Mouse (Mus musculus): Measurements from ENCODE around the gene Strap. TPM values are rescaled to one million over a fixed set of nuclear protein-coding genes. Genes with fewer than 3 reads are reported as not detected.

Strap gene
- polyA plus RNA-seq, 1 experiment from 2014 or later, result 193 TPM

GRCm38 (mm10) chr6:137754056-137754856 is 19.4 kb downstream of the Strap start, which contains the start of gene Dera:
Dera (plus strand) TSS chr6:137754546.
- Histone ChIP-seq H3K4me3 (ENCODE audit: low read depth, low read length) (peak within 1 kb of the TSS; percentile 62), H3K36me3 (ENCODE audit: insufficient read depth) (peaks cover 28% of the 10 kb centered on the region), H3K4me1 (ENCODE audit: insufficient read depth) (no peaks in the 10 kb centered on the region), H3K4me2 (peak within 1 kb of the TSS; percentile 61), H3K9ac (peak within 1 kb of the TSS; percentile 66), H3K27ac (ENCODE audit: low read depth) (peak within 1 kb of the TSS; percentile 56; the same call in 1 of the 2 replicates), H3K9me3 (ENCODE audit: low read depth, low read length) (no peaks in the 10 kb centered on the region), H3K27me3 (ENCODE audit: insufficient read depth, low read length) (no peaks in the 10 kb centered on the region)
- ATAC-seq (ENCODE audit: insufficient read depth), result peak; percentile 90
- 10% methylated on average over 26 of the region's 26 CpGs for WGBS
- no peak for TF ChIP-seq CTCF (IDR thresholded peaks at IDR 0.05; ENCODE audit: low read depth)
- peak; percentile 89 for DNase-seq

- Histone ChIP-seq H3K27ac (ENCODE audit: low read depth) (no peak overlapping the region; the same call in 1 of the 2 replicates), H3K4me3 (ENCODE audit: low read depth, low read length) (peak overlapping the region; percentile 62), H3K9me3 (ENCODE audit: low read depth, low read length) (no peaks in the 10 kb centered on the region), H3K4me1 (ENCODE audit: insufficient read depth) (no peaks in the 10 kb centered on the region), H3K4me2 (peak overlapping the region; percentile 61), H3K36me3 (ENCODE audit: insufficient read depth) (peaks cover 22% of the 10 kb centered on the region), H3K27me3 (ENCODE audit: insufficient read depth, low read length) (no peaks in the 10 kb centered on the region), H3K9ac (peak overlapping the region; percentile 66)
- no peak for TF ChIP-seq CTCF (IDR thresholded peaks at IDR 0.05; ENCODE audit: low read depth)
- ATAC-seq (ENCODE audit: insufficient read depth) (no peak), DNase-seq (no peak)
- 4% methylated on average over 8 of the region's 8 CpGs for WGBS
Measured at GRCm38 (mm10) chr6:137754857-137755232, 20.0 kb downstream of the Strap start.

- Histone ChIP-seq H3K9me3 (ENCODE audit: low read depth, low read length) (no peaks in the 10 kb centered on the region), H3K9ac (no peak overlapping the region), H3K4me3 (ENCODE audit: low read depth, low read length) (no peak overlapping the region), H3K4me2 (no peak overlapping the region), H3K27me3 (ENCODE audit: insufficient read depth, low read length) (no peaks in the 10 kb centered on the region), H3K36me3 (ENCODE audit: insufficient read depth) (peaks cover 12% of the 10 kb centered on the region), H3K27ac (ENCODE audit: low read depth) (no peak overlapping the region), H3K4me1 (ENCODE audit: insufficient read depth) (no peaks in the 10 kb centered on the region)
- 70% methylated on average over 5 of the region's 5 CpGs for WGBS
- peak; percentile 70 for TF ChIP-seq CTCF (IDR thresholded peaks at IDR 0.05; ENCODE audit: low read depth)
- DNase-seq (peak; percentile 61), ATAC-seq (ENCODE audit: insufficient read depth) (no peak)
Measured at GRCm38 (mm10) chr6:137756310-137756709, 21.4 kb downstream of the Strap start.

GRCm38 (mm10) chr6:137757891-137758290 is 23.0 kb downstream of the Strap start:
- no peak overlapping the region for H3K27ac ChIP-seq (ENCODE audit: low read depth)
- DNase-seq (no peak), ATAC-seq (ENCODE audit: insufficient read depth) (no peak)
- no peaks in the 10 kb centered on the region for H3K9me3 ChIP-seq (ENCODE audit: low read depth, low read length)
- H3K4me1 ChIP-seq (ENCODE audit: insufficient read depth), result no peaks in the 10 kb centered on the region
- TF ChIP-seq CTCF (IDR thresholded peaks at IDR 0.05; ENCODE audit: low read depth), result no peak
- no peak overlapping the region for H3K4me2 ChIP-seq
- no peak overlapping the region for H3K4me3 ChIP-seq (ENCODE audit: low read depth, low read length)
- 93% methylated on average over 1 of the region's 1 CpGs for WGBS
- no peaks in the 10 kb centered on the region for H3K36me3 ChIP-seq (ENCODE audit: insufficient read depth)
- H3K27me3 ChIP-seq (ENCODE audit: insufficient read depth, low read length), result no peaks in the 10 kb centered on the region
- no peak overlapping the region for H3K9ac ChIP-seq

- no peak for TF ChIP-seq CTCF (IDR thresholded peaks at IDR 0.05; ENCODE audit: low read depth)
- Histone ChIP-seq H3K4me2 (no peak overlapping the region), H3K9ac (no peak overlapping the region), H3K4me1 (ENCODE audit: insufficient read depth) (no peaks in the 10 kb centered on the region), H3K36me3 (ENCODE audit: insufficient read depth) (no peaks in the 10 kb centered on the region), H3K27ac (ENCODE audit: low read depth) (no peak overlapping the region), H3K9me3 (ENCODE audit: low read depth, low read length) (no peaks in the 10 kb centered on the region), H3K27me3 (ENCODE audit: insufficient read depth, low read length) (no peaks in the 10 kb centered on the region), H3K4me3 (ENCODE audit: low read depth, low read length) (no peak overlapping the region)
- no peak for DNase-seq
- ATAC-seq (ENCODE audit: insufficient read depth), result peak; percentile 43; the same call in 1 of the 2 replicates
- WGBS, result 27% methylated on average over 8 of the region's 8 CpGs
Measured at GRCm38 (mm10) chr6:137759681-137760080, 24.8 kb downstream of the Strap start.

- no peak overlapping the region for H3K4me2 ChIP-seq
- ATAC-seq (ENCODE audit: insufficient read depth), result no peak
- no peak overlapping the region for H3K27ac ChIP-seq (ENCODE audit: low read depth)
- H3K27me3 ChIP-seq (ENCODE audit: insufficient read depth, low read length), result no peaks in the 10 kb centered on the region
- no peak overlapping the region for H3K4me3 ChIP-seq (ENCODE audit: low read depth, low read length)
- H3K4me1 ChIP-seq (ENCODE audit: insufficient read depth), result no peaks in the 10 kb centered on the region
- DNase-seq, result no peak
- H3K9ac ChIP-seq, result no peak overlapping the region
- H3K36me3 ChIP-seq (ENCODE audit: insufficient read depth), result no peaks in the 10 kb centered on the region
- WGBS, result 52% methylated on average over 15 of the region's 15 CpGs
- no peak for TF ChIP-seq CTCF (IDR thresholded peaks at IDR 0.05; ENCODE audit: low read depth)
- no peaks in the 10 kb centered on the region for H3K9me3 ChIP-seq (ENCODE audit: low read depth, low read length)
Measured at GRCm38 (mm10) chr6:137760966-137761365, 26.1 kb downstream of the Strap start.

GRCm38 (mm10) chr6:137764572-137765210 is 29.8 kb downstream of the Strap start:
- Histone ChIP-seq H3K4me1 (ENCODE audit: insufficient read depth) (no peaks in the 10 kb centered on the region), H3K4me3 (ENCODE audit: low read depth, low read length) (no peak overlapping the region), H3K4me2 (no peak overlapping the region), H3K36me3 (ENCODE audit: insufficient read depth) (no peaks in the 10 kb centered on the region), H3K27ac (ENCODE audit: low read depth) (no peak overlapping the region), H3K9ac (no peak overlapping the region), H3K9me3 (ENCODE audit: low read depth, low read length) (no peaks in the 10 kb centered on the region), H3K27me3 (ENCODE audit: insufficient read depth, low read length) (no peaks in the 10 kb centered on the region)
- ATAC-seq (ENCODE audit: insufficient read depth), result no peak; the same call in 1 of the 2 replicates
- WGBS, result 42% methylated on average over 3 of the region's 3 CpGs
- TF ChIP-seq CTCF (IDR thresholded peaks at IDR 0.05; ENCODE audit: low read depth), result no peak
- DNase-seq, result no peak

All from lung, embryonic 14.5 days (tissue).